Comparison of ENCODE assay signal across 16 mouse cellular contexts in genomic region chr19:38787756-38788155, GRCm38 (mm10). TPM values are rescaled to one million over a fixed set of nuclear protein-coding genes. Genes with fewer than 3 reads are reported as not detected.
DNase-seq lines count a peak whose midpoint lies in the region.
"Had no signal": no experiment of that assay in that cellular context is flagged by ENCODE, and none has a peak within 500 bp of the region (broad histone marks: within the 10 kb centered on the region; RNA-seq: fewer than 3 reads in every experiment).

No protein-coding gene starts in this region.

- peak; percentile 27 for DNase-seq in heart, adult 11 months
- no peak for DNase-seq in heart, adult 18-20 months
- DNase-seq in layer of hippocampus, postnatal 36 days: peak; percentile 4 to 9
- no peak for DNase-seq in layer of hippocampus, adult 8-10 months (ENCODE audit: low spot score in 2 of 2)
- peak; percentile 74 for DNase-seq in adipocyte (ENCODE audit: low spot score)
- no peak for DNase-seq in thymus, postnatal 36 days
- DNase-seq: adrenal gland, adult 2 months; adrenal gland, postnatal 10 days; adrenal gland, postnatal 25 days; B cell, adult 2 months; cerebellum, adult 11-12 months; cerebellum, adult 2 months; cerebellum, adult 9-10 months; cerebellum, postnatal 10 days; cerebellum, postnatal 25 days; forebrain, postnatal 0 days had no signal

RNA-seq across cellular contexts. Expression of gene Noc3l, which starts 31.3 kb away (rescaled TPM):
- 1 to 10 TPM; 6.3 to 6.9 TPM for total RNA-seq in heart, adult 18-20 months (2021)
- 10 to 100 TPM; 14.2 to 15.4 TPM for total RNA-seq in layer of hippocampus, postnatal 36 days (2021)
- 10 to 100 TPM; 12.7 to 16.1 (median 14.5) TPM for total RNA-seq in layer of hippocampus, adult 8-10 months (2022)

RNA-seq across cellular contexts. Expression of gene Tbc1d12, which starts 48.6 kb away (rescaled TPM):
- 1 to 10 TPM; 7.1 to 7.2 TPM for total RNA-seq in heart, adult 18-20 months (2021)
- 10 to 100 TPM; 11.9 to 13.3 TPM for total RNA-seq in layer of hippocampus, postnatal 36 days (2021)
- 10 to 100 TPM; 11.7 to 12.5 (median 12.2) TPM for total RNA-seq in layer of hippocampus, adult 8-10 months (2022)

Comparison
In these comparisons a context has a peak if more than half of its experiments do, and no peak if none do; other contexts are left out.
1. DNase-seq: peak in heart, adult 11 months (single experiment), layer of hippocampus, postnatal 36 days (2 of 2) and adipocyte (single experiment); none in heart, adult 18-20 months (0 of 2), layer of hippocampus, adult 8-10 months (0 of 2) and thymus, postnatal 36 days (0 of 2).